Mouse (Mus musculus): Measurements from ENCODE around the gene Cdk2ap2.

GRCm38 (mm10) chr19:4102049-4102448 is 5.1 kb downstream of the Cdk2ap2 start:
- TF ChIP-seq CTCF (IDR thresholded peaks at IDR 0.05; ENCODE audit: insufficient read depth, low read length) (no peak), POLR2A (IDR thresholded peaks at IDR 0.05; ENCODE audit: borderline replicate concordance, extremely low read depth, low read depth, low read length) (no peak)
